Mouse (Mus musculus) olfactory bulb, adult 2 months (tissue): Measurements from ENCODE around the gene Celf5.

Source experiments
- CTCF ChIP-seq: fragments of 200-500 bp; IDR thresholded peaks from 2 replicates; pipeline ENCODE4 v1.5.1; 2012; ENCODE audit warnings: low read depth, mild to moderate bottlenecking, low read length, moderate library complexity; ENCODE audit not compliant: insufficient read depth
- POLR2A ChIP-seq: fragments of 200-500 bp; IDR thresholded peaks from 2 replicates; pipeline ENCODE4 v1.6.1; 2012; ENCODE audit warnings: mild to moderate bottlenecking, low read depth, low read length, moderate library complexity; ENCODE audit not compliant: insufficient read depth

GRCm38 (mm10) chr10:81469253-81469652 lies 13.3 kb downstream of the Celf5 start:
- TF ChIP-seq CTCF (no peak), POLR2A (no peak)
